Mouse (Mus musculus): ENCODE data around the gene Kank2. TPM values are rescaled to one million over a fixed set of nuclear protein-coding genes. Genes with fewer than 3 reads are reported as not detected.

Gene Kank2
- total RNA-seq, 1 experiment from 2014 or later = 0.23 TPM

DNA sequence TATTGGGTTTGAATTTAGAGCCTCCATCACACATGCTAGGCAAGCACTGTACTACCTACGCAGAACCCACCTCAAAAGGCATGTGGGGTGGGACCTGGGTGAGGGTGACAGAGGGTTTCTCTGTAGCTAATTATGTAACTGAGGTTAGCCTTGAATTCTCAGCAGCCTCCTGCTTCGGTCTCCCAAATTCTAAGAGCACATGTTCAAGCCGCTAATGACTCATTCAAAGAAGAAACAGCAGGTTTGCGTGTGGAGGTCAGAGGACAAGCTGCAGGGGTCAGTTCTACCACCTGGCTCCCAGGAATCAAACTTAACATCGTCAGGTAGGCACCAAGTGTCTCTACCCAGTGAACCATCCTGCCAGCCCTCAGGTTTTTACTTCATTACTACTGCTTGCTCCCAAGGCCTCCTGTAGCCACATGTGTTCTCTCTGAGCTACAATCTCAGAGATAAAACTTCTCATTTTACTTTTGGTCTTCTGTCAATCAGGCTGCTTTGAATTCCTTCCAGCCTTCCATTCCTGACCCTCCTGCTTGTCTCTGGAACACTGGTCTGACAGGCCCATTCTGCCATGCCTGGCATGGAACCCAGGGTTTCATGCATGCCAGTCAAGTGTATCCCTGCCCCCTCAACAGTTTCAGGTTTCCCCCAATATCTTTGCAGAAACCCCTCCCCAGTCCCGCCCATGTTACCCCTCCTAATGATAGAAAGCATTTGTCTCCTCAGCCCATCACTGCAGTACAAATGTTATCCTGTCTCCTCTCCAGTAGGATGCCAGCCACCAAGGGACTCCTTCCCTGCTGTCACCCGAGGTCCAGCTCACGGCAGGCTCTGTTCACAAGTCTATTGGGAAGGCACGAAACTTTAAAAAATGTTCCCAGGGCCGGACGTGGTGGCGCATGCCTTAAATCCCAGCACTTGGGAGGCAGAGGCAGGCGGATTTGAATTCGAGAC is 39.7 kb downstream of the Kank2 start:
- no peak for ATAC-seq (ENCODE audit: extremely low read depth, insufficient number of reproducible peaks, low FRiP score, poor library complexity, severe bottlenecking)

DNA sequence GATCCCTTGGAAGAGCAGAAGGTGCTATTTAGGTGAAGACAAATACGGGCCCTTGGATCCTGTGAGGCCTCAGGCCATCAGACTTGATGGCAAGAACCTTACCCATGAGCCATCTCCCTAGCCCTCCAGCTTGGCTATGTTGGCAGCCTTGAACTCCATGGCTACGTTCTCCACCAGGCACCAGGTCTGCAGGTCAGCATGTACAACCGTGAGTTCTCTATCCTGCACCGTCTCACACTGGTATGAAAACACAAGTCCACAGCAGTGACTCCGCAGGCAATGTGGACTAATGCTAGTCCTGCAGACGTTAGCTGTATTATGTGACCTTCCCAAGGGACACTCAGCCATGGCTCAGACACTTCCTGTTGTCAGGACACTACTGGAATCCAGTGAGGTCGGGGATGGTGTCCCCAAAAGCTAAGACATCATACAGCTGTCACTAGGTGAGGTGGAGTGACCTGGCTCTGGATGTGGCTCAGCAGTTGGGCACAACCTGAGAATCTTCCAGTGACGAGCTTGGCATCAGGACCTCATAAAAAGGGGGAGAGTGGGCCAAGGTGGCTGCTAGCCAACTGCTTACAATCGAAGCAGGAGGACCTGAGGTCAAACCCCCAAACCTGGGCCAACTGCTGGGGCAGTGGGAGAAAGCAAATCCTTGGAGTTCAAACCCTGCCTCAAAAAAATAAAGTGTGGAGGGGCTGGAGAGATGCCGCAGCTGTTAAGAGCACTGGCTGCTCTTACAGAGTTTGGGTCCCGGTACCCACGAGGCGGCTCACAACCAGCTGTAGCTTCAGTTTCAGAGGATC is 43.8 kb downstream of the Kank2 start:
- ATAC-seq (ENCODE audit: extremely low read depth, insufficient number of reproducible peaks, low FRiP score, poor library complexity, severe bottlenecking) = no peak

DNA sequence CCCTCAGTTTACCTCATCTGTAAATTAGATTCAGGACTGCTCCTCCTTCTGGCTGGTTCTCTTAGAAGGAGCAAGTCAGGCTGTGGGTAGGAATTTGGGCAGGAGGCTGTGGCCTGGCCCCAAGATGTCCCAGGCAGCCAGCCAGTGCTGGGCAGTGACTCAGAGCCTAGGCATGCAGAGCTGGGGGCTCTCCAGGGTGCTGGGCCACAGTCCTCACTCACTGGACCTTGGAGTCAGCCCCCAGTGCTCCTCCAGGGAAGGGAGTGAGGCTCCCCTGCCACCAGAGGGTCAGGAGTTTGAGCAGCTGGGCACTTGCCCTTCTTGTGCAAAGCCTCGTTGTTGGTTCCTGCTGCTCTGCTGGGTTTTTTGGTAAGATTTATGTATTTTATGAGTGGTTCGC is 44.5 kb downstream of the Kank2 start:
- ATAC-seq (ENCODE audit: extremely low read depth, insufficient number of reproducible peaks, low FRiP score, poor library complexity, severe bottlenecking) = no peak

DNA sequence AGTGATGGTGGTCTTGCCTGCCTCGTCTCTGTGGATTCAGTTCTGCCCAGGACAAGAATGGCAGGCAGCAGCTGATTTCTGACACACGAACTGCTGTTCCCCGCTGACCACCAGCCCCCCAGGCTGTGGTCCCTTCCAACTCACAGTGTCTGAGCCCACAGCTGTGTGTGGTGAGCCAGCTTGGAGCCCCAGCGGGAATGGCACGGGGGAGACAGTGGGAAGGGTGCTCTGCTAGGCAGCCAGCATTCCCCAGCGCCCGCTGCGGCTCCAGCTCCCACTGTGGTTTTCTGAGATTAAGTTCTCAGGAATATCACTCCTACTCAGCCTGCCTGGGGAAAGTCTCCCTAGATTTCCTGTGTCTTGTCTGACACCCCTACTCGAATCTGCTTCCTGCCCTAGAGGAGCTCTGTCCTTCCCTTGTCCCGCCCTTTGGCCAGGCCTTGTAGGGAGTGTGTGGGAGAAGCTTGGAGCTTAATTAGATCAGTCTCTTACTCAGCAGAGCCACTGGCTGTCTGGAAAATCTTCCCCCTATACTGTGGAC is 46.2 kb downstream of the Kank2 start:
- no peak for ATAC-seq (ENCODE audit: extremely low read depth, insufficient number of reproducible peaks, low FRiP score, poor library complexity, severe bottlenecking)

DNA sequence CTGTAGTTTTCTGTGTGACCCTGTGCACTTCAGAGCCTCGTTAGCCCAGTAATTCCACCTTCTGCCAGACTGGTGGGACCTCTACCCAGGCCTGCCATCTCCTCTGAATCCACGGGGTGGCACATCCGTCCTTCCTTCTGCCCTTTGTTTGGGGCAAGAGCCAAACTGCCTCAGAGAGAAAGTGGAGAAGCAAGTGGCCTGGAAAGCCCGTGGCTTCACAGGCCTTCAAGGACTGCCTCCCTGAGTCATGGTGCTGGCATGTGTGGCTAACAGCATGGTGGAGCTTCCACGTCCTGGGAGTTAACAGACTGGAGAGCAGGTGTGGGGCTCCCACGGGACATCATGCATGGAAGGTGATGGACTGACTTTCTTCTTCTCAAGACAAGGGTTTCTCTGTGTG is 47.2 kb downstream of the Kank2 start:
- no peak for ATAC-seq (ENCODE audit: extremely low read depth, insufficient number of reproducible peaks, low FRiP score, poor library complexity, severe bottlenecking)

DNA sequence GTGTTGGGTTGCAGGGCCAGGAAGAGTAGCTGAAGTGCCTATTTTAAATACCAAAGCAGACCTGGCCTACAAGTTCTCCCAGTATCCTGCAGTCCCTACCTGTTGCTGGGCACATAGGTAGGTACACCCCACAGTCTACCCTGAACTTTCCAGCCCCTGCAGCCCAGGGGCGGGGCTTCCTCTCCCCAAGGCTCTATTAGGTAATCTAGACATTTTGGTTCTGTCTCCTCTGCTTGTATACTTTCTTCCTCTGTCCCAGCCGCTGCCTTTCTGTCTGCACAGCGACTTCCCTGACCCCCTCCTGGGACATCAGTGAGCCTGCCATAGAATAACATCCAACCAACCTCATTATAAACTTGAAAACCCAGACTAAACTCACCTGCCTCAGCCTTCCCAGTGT is 48.2 kb downstream of the Kank2 start:
- no peak for ATAC-seq (ENCODE audit: extremely low read depth, insufficient number of reproducible peaks, low FRiP score, poor library complexity, severe bottlenecking)

DNA sequence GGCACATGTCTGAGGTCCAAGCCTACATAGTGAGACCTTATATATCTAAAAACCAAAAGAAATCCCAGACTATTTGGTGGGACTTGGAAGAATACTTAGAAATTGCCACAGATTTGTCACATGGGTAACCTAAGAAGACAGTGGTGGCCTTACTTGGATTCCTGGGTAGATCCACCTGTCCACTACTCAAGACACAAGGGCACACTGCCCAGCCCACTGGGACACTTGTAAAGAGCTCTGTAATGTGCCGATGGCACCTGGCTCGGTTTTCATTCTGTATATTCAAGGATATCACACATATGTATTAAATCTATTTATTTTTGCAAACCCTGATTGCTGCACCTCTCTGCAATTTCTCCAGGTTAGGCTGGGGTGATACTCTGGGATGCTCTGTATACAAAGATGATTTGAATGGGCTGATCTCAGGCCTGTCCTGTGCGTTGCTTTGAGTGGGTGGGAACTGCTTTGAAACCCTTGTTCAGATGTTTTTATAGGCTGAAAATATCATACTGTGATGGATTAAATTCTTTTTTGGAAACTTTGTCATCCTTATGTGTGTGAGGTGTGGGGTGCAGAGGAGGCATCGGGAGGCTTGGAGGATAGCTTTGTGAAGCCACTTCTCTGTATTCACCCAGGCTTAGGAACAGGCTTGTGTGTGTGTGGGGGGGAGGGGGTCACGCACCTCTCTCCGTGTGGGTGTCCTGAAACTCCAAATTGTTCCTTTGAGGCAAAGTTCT is 49.0 kb downstream of the Kank2 start:
- ATAC-seq (ENCODE audit: extremely low read depth, insufficient number of reproducible peaks, low FRiP score, poor library complexity, severe bottlenecking) = no peak

DNA sequence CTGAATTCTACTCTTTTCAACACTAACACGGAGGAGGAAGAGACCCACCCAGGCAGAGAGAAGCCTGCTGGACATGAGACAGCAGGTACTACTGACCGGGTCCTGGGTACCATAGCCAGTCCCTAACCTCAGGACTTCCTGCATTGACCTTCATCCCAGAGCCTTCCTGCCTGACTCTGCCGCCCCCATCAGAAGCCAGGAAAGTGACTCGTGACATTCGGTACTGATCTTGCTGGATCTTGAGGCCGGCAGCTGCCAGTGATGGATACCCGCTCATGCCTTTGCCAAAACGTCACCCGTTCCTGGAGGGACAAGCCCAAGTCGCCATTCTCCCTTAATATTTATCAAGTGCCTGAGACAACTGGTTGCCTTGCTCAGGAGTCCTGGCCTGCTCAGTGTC is 50.1 kb downstream of the Kank2 start:
- ATAC-seq (ENCODE audit: extremely low read depth, insufficient number of reproducible peaks, low FRiP score, poor library complexity, severe bottlenecking) = no peak

DNA sequence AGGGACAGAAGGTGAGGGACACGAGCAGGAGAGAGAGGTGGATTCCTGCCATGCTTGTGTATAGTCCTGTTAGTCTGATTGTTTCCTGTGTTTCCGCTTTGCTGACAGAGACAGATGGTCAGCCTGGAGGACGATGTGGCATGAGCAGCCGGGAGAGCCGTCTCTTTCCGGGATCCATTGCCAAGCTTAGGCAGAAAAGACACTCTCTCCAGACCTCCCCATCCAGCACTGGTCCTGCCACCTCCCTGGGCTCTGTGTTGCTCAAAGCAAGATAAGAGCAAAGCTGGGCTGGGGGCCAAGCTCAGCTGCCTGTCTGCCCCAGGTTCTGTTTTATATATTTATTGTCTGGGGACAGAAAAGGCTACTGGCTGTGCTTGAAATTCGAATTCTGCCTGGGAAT is 50.5 kb downstream of the Kank2 start:
- no peak for ATAC-seq (ENCODE audit: extremely low read depth, insufficient number of reproducible peaks, low FRiP score, poor library complexity, severe bottlenecking)

DNA sequence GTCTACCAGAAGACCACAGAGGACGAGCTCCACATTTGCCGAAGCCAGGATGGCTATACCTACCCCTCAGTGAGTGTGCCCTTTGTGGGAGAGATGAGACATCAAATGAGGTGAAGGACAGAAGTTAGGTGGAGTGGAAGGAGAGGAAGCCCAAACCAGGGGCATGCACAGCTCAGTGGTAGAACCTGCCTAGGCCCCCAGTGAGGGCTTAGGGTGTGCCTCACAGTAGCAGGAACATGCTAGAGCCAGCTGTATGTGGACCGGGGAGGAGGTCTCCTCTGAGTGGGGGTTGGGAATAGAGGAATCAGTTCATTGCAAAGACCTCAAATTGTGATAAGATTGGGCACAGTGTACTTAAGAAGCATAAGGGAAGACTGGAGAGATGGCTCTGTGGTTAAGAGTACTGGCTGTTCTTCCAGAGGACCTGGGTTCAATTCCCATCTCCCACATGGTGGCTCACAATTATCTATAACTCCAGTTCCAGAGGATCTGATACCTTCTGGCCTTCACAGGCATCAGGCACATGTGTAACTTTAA is 51.2 kb downstream of the Kank2 start:
- ATAC-seq (ENCODE audit: extremely low read depth, insufficient number of reproducible peaks, low FRiP score, poor library complexity, severe bottlenecking) = no peak

DNA sequence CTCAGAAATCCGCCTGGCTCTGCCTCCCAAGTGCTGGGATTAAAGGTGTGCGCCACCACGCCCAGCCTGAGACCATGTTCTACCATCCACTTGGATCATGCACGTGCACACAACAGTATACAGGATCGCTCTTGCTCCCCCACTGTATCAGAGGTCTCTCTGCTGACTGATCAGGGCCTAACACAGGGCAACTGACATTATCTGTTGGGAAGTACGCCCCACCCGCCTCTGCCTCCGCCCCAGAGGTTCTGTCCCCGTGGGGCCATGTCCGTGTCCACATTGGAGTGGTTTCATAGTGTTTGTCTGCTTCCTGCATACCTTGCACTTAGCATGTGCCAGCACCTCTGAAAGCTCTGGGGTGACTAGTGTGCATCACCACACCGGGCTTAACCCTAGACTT is 57.0 kb downstream of the Kank2 start:
- ATAC-seq (ENCODE audit: extremely low read depth, insufficient number of reproducible peaks, low FRiP score, poor library complexity, severe bottlenecking) = no peak

DNA sequence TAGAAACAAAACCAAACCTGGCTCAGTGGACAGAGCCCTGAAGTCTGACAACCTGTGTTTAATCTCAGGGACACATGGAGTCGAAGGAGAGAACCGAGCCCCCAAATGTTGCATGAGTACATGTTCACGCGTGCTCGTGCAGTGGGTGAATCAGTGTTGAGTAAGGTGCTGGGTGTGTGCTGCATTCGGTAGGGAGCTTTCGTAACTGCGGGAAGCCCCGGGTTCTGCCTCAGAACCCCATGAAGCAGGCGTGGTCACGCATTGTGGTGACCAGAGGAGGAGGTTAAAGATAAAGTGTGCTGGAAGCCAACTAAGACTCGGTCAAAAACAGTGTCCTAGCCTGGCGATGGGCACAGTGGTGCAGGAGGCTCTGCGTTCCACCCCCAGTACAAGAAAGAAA is 58.1 kb downstream of the Kank2 start:
- ATAC-seq (ENCODE audit: extremely low read depth, insufficient number of reproducible peaks, low FRiP score, poor library complexity, severe bottlenecking) = no peak

DNA sequence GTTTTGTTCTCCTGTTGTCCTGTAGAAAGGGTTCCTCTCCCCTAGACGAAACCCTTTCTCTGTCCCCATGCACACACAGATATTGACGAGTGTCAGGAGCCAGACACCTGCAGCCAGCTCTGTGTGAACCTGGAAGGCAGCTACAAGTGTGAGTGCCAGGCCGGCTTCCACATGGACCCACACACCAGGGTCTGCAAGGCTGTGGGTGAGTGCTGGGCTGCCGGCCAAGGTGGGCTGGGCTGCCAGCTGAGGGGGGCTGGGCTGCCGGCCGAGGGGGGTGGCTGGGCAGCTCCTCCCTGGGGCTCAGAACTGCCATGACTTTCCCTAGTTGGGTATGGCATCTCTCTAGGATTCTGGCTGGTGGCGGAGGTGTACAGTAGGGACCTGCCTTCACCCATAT is 59.8 kb downstream of the Kank2 start:
- ATAC-seq (ENCODE audit: extremely low read depth, insufficient number of reproducible peaks, low FRiP score, poor library complexity, severe bottlenecking) = no peak; the same call in 1 of the 2 replicates

DNA sequence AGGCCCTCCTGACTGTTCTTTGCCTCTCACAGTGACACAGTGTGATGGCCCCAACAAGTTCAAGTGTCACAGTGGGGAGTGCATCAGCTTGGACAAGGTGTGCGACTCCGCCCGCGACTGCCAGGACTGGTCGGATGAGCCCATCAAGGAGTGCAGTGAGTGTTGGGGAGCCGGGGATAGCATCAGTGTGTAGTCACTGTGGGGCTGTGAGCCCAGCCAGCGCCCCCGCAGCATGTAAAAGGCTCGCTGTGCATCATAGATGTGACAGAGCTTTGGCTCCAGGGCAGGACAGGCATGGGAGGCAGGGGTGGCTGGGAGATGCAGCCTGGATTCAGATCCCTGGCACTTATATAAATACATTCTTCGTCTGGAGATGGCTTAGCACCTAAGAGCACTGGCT is 61.4 kb downstream of the Kank2 start:
- ATAC-seq (ENCODE audit: extremely low read depth, insufficient number of reproducible peaks, low FRiP score, poor library complexity, severe bottlenecking) = no peak

DNA sequence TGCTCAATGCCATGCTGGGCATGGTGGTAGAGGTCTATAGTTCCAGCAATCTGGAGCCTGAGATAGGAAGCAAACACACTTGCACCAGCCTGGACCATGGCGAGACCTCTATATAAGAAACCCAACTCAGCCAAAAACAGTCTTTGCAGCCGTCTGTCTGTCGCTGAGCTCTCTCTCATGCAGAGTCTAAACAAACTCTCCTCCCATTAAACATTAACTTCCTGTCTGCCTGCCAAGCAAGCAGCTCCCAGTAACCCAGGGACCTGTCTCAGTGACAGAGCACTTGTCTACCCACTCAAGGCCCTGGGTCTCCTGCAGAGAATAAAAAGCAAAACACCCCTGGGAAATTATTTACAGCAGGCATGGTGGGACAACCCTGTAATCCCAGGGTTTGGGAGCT is 62.0 kb downstream of the Kank2 start:
- ATAC-seq (ENCODE audit: extremely low read depth, insufficient number of reproducible peaks, low FRiP score, poor library complexity, severe bottlenecking) = no peak

DNA sequence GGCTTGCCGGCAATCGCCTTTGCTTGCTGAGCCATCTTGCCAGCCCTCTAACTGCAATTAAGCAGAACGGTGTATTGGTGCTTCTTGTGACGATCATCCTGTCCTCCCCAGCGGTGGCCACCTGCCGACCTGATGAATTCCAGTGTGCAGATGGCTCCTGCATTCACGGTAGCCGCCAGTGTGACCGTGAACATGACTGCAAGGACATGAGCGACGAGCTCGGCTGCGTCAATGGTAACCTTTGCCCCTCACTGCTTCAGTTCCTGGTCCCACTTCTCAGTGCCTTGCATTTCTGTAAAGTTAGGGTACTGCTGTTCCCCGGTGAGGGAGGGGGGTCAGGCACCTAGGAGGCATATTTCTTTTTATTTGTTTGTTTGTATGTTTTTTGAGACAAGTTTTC is 63.4 kb downstream of the Kank2 start:
- no peak for ATAC-seq (ENCODE audit: extremely low read depth, insufficient number of reproducible peaks, low FRiP score, poor library complexity, severe bottlenecking)

DNA sequence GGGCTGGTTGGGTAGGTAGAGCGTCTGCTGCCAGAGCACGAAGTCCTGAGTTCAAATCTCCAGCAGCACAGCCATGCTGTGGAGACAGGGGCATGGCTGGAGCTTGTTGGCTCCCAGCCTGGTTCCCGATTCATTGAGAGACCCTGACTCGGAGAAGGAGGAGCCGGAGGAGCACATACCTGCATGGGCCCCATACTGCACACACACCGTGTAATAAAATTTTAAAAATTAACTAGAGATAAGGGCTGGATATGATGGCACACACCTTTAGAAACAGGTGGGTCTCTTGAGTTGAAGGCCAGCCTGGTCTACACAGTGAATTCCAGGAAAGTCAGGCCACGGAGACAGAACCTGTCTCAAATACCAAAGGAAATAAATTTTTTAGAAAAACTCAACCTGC is 64.6 kb downstream of the Kank2 start:
- ATAC-seq (ENCODE audit: extremely low read depth, insufficient number of reproducible peaks, low FRiP score, poor library complexity, severe bottlenecking) = no peak

DNA sequence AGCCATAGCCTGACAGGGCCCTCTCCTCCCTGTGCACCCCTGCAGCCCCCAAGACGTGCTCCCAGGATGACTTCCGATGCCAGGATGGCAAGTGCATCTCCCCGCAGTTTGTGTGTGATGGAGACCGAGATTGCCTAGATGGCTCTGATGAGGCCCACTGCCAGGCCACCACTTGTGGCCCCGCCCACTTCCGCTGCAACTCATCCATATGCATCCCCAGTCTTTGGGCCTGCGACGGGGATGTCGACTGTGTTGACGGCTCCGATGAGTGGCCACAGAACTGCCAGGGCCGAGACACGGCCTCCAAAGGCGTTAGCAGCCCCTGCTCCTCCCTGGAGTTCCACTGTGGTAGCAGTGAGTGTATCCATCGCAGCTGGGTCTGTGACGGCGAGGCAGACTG is 65.1 kb downstream of the Kank2 start:
- ATAC-seq (ENCODE audit: extremely low read depth, insufficient number of reproducible peaks, low FRiP score, poor library complexity, severe bottlenecking) = no peak

DNA sequence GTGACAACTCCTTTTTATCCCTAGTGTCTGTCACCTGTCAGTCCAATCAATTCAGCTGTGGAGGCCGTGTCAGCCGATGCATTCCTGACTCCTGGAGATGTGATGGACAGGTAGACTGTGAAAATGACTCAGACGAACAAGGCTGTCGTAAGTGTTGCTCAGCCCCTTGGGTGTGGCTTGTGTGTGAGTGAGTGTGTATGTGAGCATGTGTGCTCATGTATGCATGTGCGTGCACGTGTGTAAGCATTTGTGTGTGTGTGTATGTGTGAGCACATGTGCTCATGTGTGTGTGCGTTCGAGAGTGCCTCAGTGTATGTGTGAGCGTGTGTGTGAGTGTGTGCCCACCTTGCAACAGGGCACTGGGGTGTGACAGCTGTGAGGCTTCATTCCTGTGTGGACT is 66.3 kb downstream of the Kank2 start:
- ATAC-seq (ENCODE audit: extremely low read depth, insufficient number of reproducible peaks, low FRiP score, poor library complexity, severe bottlenecking) = no peak
